Mouse (Mus musculus) bone marrow macrophage, adult 2 months (primary cell): ENCODE results near the gene Syne3.

ENCODE experiments used
- CTCF ChIP-seq: IDR thresholded peaks from 2 replicates; pipeline ENCODE4 v1.5.1; 2012; ENCODE audit warnings: low read depth, mild to moderate bottlenecking, low read length, moderate library complexity
- POLR2A ChIP-seq: IDR thresholded peaks from 2 replicates; pipeline ENCODE4 v1.6.1; 2012; ENCODE audit warnings: mild to moderate bottlenecking, low read depth, low read length, borderline replicate concordance

DNA sequence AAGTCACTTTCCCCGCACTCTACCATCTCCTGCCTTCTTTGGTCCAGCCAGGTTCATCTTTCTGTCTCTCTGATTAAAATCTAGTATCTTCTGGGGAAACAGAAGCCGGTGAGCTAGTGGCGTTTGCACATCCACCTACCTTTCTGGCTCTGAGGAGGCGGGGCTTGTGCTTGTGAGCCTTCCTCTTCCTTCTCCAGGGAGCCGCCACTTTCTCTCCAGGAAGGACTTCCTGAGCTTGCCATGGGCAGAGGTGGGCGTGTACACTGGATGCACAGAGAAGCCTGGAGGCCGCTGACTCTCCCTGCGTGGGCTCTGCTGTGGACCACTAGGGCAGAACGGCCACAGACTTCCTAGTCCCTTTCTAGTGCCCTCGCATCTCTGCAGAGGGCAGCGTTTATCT lies 110.4 kb downstream of the Syne3 start:
- TF ChIP-seq POLR2A (no peak), CTCF (no peak)
